Mouse (Mus musculus): Measurements from ENCODE around the gene Tmem14a.

DNA sequence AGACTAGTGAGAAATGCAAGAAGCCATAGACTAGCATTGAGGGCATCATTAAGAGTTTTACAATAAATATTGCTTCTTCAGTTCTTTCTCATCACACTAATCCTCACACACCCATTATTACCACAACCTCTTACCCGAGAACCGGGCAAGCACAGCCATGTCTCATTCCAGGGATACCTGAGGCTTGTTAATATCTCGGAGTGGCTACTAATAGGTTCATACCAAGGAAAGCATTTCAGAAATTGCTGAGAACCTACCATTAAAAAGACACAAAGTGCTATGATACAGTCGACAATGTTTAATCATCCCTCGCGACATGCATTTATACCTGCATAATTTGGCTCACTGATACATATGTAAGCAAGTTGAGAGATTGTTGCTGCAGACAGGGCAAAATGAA lies 17.0 kb downstream of the Tmem14a start:
- no peak for TF ChIP-seq POLR2A (IDR thresholded peaks at IDR 0.05; ENCODE audit: low read depth, low read length)
- no peak for TF ChIP-seq CTCF (IDR thresholded peaks at IDR 0.05; ENCODE audit: extremely low read depth, insufficient read depth, insufficient read length, insufficient replicate concordance)
